Mouse (Mus musculus): Measurements from ENCODE around the gene Tmem106a. TPM values are rescaled to one million over a fixed set of nuclear protein-coding genes. Genes with fewer than 3 reads are reported as not detected.

The Tmem106a gene
- polyA plus RNA-seq (2016; fragmentation: Nextera tagmentation; extraction: Ambion mirVana), result 5.0 and 5.3 TPM in 2 replicates

DNA sequence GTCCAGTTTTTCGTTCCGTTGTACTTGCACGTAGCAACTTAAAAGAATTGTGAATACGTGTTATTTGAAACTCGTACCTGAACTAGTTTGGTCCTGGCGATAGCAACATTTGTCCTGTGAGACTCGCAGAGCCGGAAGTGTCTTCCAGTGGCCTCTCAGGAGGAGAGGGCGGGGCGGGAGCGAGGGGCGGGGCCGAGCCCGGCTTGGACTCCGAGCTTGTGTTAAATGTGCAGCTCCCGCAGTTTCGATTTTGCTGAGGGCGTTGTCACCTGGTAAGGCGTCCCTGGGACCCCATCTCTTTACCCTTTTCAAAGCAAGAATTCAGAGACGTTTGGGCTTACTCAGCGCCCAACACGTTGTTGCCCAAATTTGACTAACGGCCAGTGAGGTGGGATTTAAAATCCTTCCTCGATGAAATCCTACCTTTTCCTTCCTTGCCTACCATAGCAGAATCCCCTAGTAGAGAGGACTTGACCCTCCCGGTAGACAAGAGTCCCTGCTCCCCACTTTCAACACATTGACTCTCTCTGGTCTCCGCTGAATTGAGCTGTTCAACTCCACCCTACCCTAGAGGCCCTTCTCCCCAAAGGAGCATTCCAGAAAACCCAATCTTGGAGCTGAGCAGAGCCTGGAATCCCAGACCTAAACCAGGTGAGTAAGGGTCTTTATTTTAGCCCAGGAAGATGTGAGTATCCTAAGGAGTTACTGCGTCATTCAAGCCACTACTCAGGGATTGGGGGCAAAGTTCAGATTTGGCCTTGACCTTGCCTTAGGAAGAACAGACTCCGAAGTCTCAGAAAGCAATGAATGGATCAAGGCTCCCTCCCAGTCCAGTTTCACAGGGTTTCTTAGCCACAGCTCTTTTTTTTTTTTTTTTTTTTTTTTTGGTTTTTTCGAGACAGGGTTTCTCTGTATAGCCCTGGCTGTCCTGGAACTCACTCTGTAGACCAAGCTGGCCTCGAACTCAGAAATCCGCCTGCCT is at the start of gene Tmem106a:
TSS of gene Tmem106a (plus strand) at position 189 of the 982 bp plus-strand sequence.
- 15% methylated on average over 30 of the region's 31 CpGs for WGBS (ENCODE audit: insufficient replicate concordance)
- peaks cover 12% of the 10 kb centered on the region for H3K4me1 ChIP-seq
- H3K27me3 ChIP-seq (replicated peaks), result no peaks in the 10 kb centered on the region
- H3K4me3 ChIP-seq, result peak within 1 kb of the TSS; percentile 60
- peak within 1 kb of the TSS; percentile 74 for H3K4me2 ChIP-seq
- peak within 1 kb of the TSS; percentile 65; the same call in 1 of the 2 replicates for H3K27ac ChIP-seq
- H3K9me3 ChIP-seq (replicated peaks), result no peaks in the 10 kb centered on the region
- H3K36me3 ChIP-seq, result peaks cover 52% of the 10 kb centered on the region
- ATAC-seq, result peak; percentile 85
- peak within 1 kb of the TSS; percentile 64 for H3K9ac ChIP-seq

DNA sequence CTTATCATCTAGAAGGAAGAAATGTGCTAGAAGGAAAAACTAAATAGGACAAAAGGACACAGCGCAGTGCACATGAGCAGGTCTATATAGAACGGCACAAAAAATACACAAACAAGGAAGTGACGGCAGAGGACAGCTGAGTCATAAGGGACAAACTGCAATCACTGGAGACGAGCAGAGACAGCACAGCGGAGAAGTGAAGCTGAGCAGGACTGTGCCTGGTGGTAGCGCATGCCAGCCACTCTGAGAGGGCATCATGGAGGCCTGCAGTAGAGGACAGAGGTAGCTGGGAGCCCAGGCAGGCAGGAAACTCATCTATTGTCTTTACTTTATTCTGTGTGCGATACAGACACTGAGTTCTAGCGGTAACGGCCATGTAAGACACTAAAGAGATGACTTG is 38.5 kb upstream of the Tmem106a start:
- ATAC-seq, result no peak
- H3K4me3 ChIP-seq, result no peak overlapping the region
- peaks cover 96% of the 10 kb centered on the region for H3K36me3 ChIP-seq
- 77% methylated on average over 9 of the region's 9 CpGs for WGBS (ENCODE audit: insufficient replicate concordance)
- H3K4me2 ChIP-seq, result no peak overlapping the region
- H3K27ac ChIP-seq, result no peak overlapping the region
- no peaks in the 10 kb centered on the region for H3K27me3 ChIP-seq (replicated peaks)
- no peak overlapping the region for H3K9ac ChIP-seq
- peaks cover 10% of the 10 kb centered on the region; the same call in 1 of the 2 replicates for H3K4me1 ChIP-seq
- no peaks in the 10 kb centered on the region for H3K9me3 ChIP-seq (replicated peaks)

DNA sequence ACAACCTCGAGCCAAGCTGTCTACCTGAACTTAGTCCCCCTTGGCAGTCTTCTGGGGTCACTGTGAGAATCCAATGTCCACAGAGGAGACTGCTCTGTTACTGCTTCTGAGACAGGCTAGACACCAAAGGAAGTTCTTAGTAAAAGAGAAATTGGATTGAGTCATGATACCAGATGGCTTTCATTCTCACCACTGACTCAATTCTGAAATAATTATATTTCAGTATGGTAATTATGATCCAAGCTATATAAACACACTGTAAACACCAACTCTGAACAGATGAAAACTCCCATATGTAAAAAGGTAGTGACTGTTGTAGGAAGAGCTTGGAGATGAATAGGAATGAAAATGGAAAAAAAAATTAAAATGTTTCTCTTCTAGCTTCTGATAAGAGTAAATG is 37.9 kb upstream of the Tmem106a start:
- H3K4me1 ChIP-seq, result peaks cover 10% of the 10 kb centered on the region; the same call in 1 of the 2 replicates
- no peak for ATAC-seq
- H3K27ac ChIP-seq, result no peak overlapping the region
- peaks cover 96% of the 10 kb centered on the region for H3K36me3 ChIP-seq
- no peak overlapping the region; the same call in 1 of the 2 replicates for H3K9ac ChIP-seq
- no peaks in the 10 kb centered on the region for H3K9me3 ChIP-seq (replicated peaks)
- H3K4me3 ChIP-seq, result no peak overlapping the region
- 68% methylated on average over 1 of the region's 1 CpGs for WGBS (ENCODE audit: insufficient replicate concordance)
- H3K27me3 ChIP-seq (replicated peaks), result no peaks in the 10 kb centered on the region
- H3K4me2 ChIP-seq, result no peak overlapping the region

DNA sequence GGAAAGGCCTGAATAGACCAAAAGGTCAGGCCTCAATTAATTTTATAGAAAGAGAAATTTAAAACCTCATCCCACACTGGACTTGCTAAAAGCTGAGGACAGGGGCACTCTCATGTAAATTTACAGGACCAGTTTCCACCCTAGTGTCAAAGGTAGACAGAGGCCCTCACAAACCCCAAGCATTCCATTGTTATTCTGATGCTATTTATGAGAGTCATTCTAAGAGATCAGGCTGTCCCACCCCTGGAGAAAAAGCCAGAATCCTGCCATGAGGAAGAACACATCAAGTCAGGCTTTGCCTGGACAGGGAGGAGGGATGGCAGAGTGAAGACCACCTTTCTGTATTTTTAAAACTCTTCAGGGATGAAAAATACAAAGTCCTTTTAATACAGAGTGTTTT is 33.5 kb upstream of the Tmem106a start:
- H3K4me2 ChIP-seq, result no peak overlapping the region
- no peaks in the 10 kb centered on the region for H3K9me3 ChIP-seq (replicated peaks)
- H3K36me3 ChIP-seq, result peaks cover 66% of the 10 kb centered on the region
- peaks cover 21% of the 10 kb centered on the region for H3K4me1 ChIP-seq
- no peaks in the 10 kb centered on the region for H3K27me3 ChIP-seq (replicated peaks)
- no peak overlapping the region for H3K9ac ChIP-seq
- H3K27ac ChIP-seq, result no peak overlapping the region
- H3K4me3 ChIP-seq, result no peak overlapping the region
- no peak for ATAC-seq

DNA sequence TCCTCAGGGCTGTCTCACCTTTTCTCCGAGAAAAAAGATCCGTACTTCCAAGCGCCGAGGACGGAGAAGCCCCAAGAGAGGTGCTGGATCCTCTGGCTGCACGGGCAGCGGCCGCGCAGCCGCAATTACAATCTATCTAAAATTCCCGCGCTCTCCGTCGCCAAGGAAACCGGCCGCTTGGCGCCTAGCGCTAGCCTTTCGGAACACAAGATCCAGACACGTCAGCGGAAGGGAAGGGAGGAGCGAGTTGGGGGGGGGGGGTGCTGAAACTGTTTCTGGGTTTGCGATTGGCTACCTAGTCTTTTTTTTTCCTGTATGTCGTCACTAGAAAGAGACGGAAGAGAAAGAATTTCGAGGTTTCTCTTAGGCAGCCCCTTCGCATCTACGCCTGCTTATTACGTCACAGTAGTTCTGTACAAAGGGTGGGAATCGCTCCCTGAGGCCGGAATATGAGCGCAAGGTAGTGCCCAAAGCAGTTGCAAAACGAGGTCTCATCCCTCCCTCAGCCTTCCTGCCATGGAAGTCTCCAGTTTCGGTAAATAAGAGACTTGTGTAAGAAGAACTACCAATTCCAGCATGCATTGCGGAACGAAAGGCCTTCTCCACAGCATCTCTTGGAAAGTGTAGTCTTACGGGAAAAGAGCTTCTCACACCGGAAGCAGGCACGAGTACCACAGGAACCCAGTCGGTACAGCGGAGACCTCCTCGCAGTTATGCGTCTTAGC is 30.1 kb upstream of the Tmem106a start, which contains the start of the genes Brca1 and Nbr1:
TSS of gene Brca1 (minus strand) at position 205 of the 725 bp plus-strand sequence.
TSS of gene Nbr1 (plus strand) at position 399 of the 725 bp plus-strand sequence.
- Histone ChIP-seq H3K4me1 (peaks cover 31% of the 10 kb centered on the region), H3K27ac (peak within 1 kb of the TSS; percentile 93), H3K4me2 (peak within 1 kb of the TSS; percentile 85), H3K4me3 (peak within 1 kb of the TSS; percentile 74), H3K27me3 (replicated peaks) (no peaks in the 10 kb centered on the region), H3K9me3 (replicated peaks) (no peaks in the 10 kb centered on the region), H3K36me3 (peaks cover 51% of the 10 kb centered on the region), H3K9ac (peak within 1 kb of the TSS; percentile 89)
- WGBS (ENCODE audit: insufficient replicate concordance), result 2% methylated on average over 43 of the region's 43 CpGs
- ATAC-seq, result peak; percentile 74

DNA sequence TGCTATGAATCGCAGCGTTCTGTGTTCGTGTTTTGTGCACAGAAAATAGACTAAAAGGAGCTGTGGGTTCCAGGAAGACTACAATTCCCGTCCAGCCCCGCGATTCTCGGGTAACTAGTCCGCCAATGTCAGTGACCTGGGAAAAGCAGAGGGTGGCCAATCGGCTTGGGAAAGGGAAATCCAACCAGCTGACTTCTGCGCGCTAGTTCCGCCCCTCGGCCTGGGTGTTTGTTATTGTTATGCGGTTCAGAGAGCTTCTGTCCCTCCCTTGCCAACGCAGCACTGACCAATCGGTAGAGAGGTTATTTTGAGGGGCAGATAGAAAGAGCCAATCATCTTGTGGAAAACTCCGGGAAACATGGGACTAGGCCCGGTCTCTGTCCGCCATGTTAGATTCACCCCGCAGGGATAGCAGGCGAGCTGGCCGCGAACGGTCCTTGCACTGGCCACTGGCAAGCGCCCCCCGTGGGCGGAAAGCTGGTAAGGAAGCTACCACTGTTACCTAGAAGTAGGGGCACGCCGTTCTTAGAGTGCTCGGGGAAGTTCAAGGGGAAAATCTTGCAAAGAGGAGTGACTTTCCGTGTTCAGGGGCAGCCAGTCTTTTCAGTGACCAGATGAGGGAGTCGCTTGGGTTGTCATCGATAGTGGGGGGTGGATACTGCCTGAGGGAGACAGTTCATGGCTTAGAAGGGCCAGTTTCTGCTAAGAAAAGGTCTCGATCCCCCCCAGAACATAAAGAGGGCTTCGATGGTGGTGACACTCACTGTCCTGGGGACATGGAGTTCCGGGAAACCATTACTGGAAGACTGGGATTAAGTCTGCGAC is 29.4 kb upstream of the Tmem106a start:
- WGBS (ENCODE audit: insufficient replicate concordance), result under 1% methylated on average over 37 of the region's 37 CpGs
- H3K4me2 ChIP-seq, result peak overlapping the region; percentile 85
- peak; percentile 94 for ATAC-seq
- no peaks in the 10 kb centered on the region for H3K27me3 ChIP-seq (replicated peaks)
- H3K9ac ChIP-seq, result peak overlapping the region; percentile 89
- peaks cover 50% of the 10 kb centered on the region for H3K36me3 ChIP-seq
- H3K9me3 ChIP-seq (replicated peaks), result no peaks in the 10 kb centered on the region
- H3K4me1 ChIP-seq, result peaks cover 34% of the 10 kb centered on the region
- H3K4me3 ChIP-seq, result peak overlapping the region; percentile 74
- peak overlapping the region; percentile 93 for H3K27ac ChIP-seq

DNA sequence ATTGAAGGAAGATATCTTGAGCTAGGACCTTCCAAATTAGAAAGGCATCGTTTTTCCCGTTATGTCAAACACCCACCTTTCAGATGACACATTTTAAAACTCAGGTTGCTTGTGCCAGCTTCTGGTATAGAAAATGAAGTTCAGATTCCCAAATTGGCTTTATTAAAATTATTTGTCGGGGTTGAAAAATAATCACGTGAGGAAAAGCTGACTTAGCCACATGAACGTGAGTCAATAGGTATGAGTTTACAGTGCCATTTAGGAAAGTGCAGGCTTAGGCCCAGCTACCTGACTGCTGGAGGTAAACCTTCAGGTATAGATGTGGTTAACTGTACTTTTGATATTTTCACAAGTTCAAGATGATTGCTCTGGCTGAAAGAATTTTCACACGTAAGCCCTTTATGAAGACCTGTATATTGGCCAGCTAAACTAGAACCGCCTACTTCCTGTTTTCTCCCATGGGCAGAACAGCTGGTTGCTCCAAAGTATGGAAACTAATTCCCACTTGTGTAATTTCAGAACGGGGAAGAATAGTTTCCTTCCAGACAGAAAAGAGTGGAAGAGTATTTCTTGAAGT is 28.6 kb upstream of the Tmem106a start:
- H3K4me3 ChIP-seq, result peak overlapping the region; percentile 74
- peaks cover 50% of the 10 kb centered on the region for H3K36me3 ChIP-seq
- H3K27ac ChIP-seq, result peak overlapping the region; percentile 93
- H3K9ac ChIP-seq, result peak overlapping the region; percentile 89
- no peak for ATAC-seq
- WGBS (ENCODE audit: insufficient replicate concordance), result 8% methylated on average over 8 of the region's 8 CpGs
- H3K4me1 ChIP-seq, result peaks cover 38% of the 10 kb centered on the region
- no peaks in the 10 kb centered on the region for H3K27me3 ChIP-seq (replicated peaks)
- peak overlapping the region; percentile 85 for H3K4me2 ChIP-seq
- H3K9me3 ChIP-seq (replicated peaks), result no peaks in the 10 kb centered on the region

DNA sequence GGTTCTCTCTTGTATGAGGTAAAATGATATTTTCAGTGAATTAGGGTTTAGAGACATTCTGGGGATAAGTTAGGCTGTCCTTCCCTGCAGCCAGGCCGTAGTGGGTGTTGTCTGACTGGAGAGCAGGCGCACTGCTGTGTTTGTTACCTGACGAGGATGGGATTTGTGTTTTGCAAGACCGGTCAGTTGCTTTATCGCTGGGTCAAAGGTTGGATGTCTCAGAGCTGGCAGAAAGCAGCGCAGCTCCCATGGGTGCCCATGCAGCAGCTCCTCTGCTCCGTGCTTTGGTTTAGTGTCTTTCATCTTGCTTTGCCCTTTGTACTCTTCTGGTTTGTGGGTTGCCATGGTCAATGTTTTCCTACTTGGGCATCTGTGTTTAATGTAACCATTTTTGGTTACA is 25.5 kb upstream of the Tmem106a start:
- no peaks in the 10 kb centered on the region for H3K9me3 ChIP-seq (replicated peaks)
- H3K36me3 ChIP-seq, result peaks cover 63% of the 10 kb centered on the region
- 81% methylated on average over 7 of the region's 7 CpGs for WGBS (ENCODE audit: insufficient replicate concordance)
- H3K9ac ChIP-seq, result no peak overlapping the region
- peak overlapping the region; percentile 70 for H3K27ac ChIP-seq
- 0 out of 2 replicates have a peak overlapping the region, but pooled peaks have one; percentile 4 for H3K4me2 ChIP-seq
- no peak overlapping the region for H3K4me3 ChIP-seq
- H3K4me1 ChIP-seq, result peaks cover 25% of the 10 kb centered on the region
- no peak for ATAC-seq
- H3K27me3 ChIP-seq (replicated peaks), result no peaks in the 10 kb centered on the region

DNA sequence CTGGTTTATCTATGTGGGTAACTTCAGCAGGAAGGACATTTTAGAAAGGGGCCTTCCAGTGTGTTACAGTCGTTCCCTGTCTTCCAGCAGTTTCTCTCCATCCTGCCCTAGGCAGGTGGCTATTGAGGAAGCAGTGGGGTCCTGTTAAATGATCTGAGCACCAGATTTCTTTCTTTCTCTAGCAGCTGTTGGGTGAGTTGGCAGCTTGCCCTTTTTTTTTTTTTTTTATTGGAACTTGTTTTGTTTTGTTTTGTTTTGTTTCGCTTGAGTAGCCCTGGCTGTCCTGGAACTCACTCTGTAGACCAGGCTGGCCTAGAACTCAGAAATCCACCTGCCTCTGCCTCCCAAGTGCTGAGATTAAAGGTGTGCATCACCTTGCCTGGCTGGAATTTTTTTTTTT is 25.1 kb upstream of the Tmem106a start:
- 80% methylated on average over 2 of the region's 2 CpGs for WGBS (ENCODE audit: insufficient replicate concordance)
- H3K9ac ChIP-seq, result no peak overlapping the region
- H3K36me3 ChIP-seq, result peaks cover 66% of the 10 kb centered on the region
- no peak for ATAC-seq
- H3K27ac ChIP-seq, result peak overlapping the region; percentile 70
- no peaks in the 10 kb centered on the region for H3K9me3 ChIP-seq (replicated peaks)
- peaks cover 25% of the 10 kb centered on the region for H3K4me1 ChIP-seq
- no peaks in the 10 kb centered on the region for H3K27me3 ChIP-seq (replicated peaks)
- 0 out of 2 replicates have a peak overlapping the region, but pooled peaks have one; percentile 4 for H3K4me2 ChIP-seq
- no peak overlapping the region for H3K4me3 ChIP-seq

DNA sequence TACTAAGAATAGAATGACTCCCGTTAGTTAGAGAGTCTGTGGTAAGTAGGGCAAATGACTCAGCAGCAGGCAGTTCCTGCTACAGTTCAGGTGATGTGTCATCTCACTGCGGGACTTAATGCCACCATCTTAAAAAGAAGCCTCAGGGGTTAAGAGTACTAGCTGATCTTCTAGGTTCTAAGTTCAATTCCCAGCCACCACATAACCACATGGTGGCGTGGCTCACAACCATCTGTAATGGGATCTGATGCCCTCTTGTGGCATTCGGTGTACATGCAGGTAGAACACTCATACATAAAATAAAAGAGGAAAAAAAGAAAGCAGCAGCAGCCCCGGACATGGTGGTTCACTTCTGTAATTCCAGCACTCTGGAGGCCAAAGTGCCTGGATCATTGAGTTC is 19.7 kb upstream of the Tmem106a start:
- peaks cover 7% of the 10 kb centered on the region; the same call in 1 of the 2 replicates for H3K4me1 ChIP-seq
- no peaks in the 10 kb centered on the region for H3K9me3 ChIP-seq (replicated peaks)
- H3K4me3 ChIP-seq, result no peak overlapping the region
- WGBS (ENCODE audit: insufficient replicate concordance), result 20% methylated on average over 5 of the region's 5 CpGs
- H3K9ac ChIP-seq, result no peak overlapping the region
- H3K36me3 ChIP-seq, result peaks cover 94% of the 10 kb centered on the region
- H3K27me3 ChIP-seq (replicated peaks), result no peaks in the 10 kb centered on the region
- no peak overlapping the region for H3K27ac ChIP-seq
- ATAC-seq, result no peak
- no peak overlapping the region for H3K4me2 ChIP-seq

DNA sequence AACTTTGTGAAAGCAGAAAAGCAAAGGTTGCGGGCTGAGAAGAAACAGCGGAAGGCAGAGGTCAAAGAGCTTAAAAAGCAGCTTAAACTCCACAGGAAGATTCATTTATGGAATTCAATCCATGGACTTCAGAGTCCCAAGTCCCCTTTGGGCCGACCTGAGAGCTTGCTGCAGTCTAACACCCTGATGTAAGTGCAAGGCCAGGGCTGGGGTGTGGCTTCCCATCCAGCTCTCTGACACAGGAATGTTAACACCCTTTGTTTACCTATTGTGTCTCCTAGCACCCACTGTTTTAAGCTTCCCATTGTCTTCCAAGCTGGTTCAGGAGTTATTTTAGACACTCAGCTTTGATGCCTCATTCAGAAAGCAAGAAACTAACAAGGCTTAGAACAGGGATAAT is 13.6 kb upstream of the Tmem106a start:
- Histone ChIP-seq H3K4me1 (no peaks in the 10 kb centered on the region), H3K27ac (no peak overlapping the region), H3K9me3 (replicated peaks) (no peaks in the 10 kb centered on the region), H3K27me3 (replicated peaks) (no peaks in the 10 kb centered on the region), H3K36me3 (peaks cover 97% of the 10 kb centered on the region), H3K4me3 (no peak overlapping the region), H3K9ac (no peak overlapping the region), H3K4me2 (no peak overlapping the region)
- WGBS (ENCODE audit: insufficient replicate concordance), result 82% methylated on average over 3 of the region's 3 CpGs
- ATAC-seq, result no peak
